Mouse (Mus musculus) testis, adult 2 months (tissue): ENCODE data around the gene Fgl2.

Experiments
- CTCF ChIP-seq: fragments of 200-500 bp; IDR thresholded peaks from 2 replicates; pipeline ENCODE4 v1.5.1; 2012; ENCODE audit warnings: low read depth, mild to moderate bottlenecking, inconsistent platforms, low read length, moderate library complexity; ENCODE audit not compliant: control insufficient read depth, insufficient read depth, insufficient replicate concordance
- POLR2A ChIP-seq: fragments of 200-500 bp; IDR thresholded peaks from 2 replicates; pipeline ENCODE4 v1.6.1; 2012; ENCODE audit warnings: low read depth, mild to moderate bottlenecking, inconsistent platforms, low read length, moderate library complexity; ENCODE audit not compliant: control insufficient read depth

- TF ChIP-seq CTCF (no peak), POLR2A (no peak)
Measured at GRCm38 (mm10) chr5:21332119-21332518, 40.3 kb upstream of the Fgl2 start.
